Mouse (Mus musculus) lung, postnatal 14 days (tissue): ENCODE measurements around the gene Git2.

ENCODE experiments used
- DNase-seq: peaks from one replicate; pipeline ENCODE4 v3.0.0; 2021

Gene Git2

GRCm38 (mm10) chr5:114679841-114680591 lies 95.3 kb downstream of the Git2 start:
- DNase-seq: no peak
